Mouse (Mus musculus) G1E (cell line): Measurements from ENCODE around the gene Mip.

Source experiments
- CTCF ChIP-seq: IDR thresholded peaks from 2 replicates; pipeline ENCODE4 v1.5.1; 2012; ENCODE audit warnings: low read depth, low read length, inconsistent platforms, mixed read lengths
- GATA1 ChIP-seq: IDR thresholded peaks from 2 replicates; pipeline ENCODE4 v1.6.1; 2012; ENCODE audit warnings: borderline replicate concordance, low read length, inconsistent platforms, mixed read lengths
- TAL1 ChIP-seq: conservative IDR thresholded peaks from 2 replicates; pipeline ENCODE4 v1.6.1; 2012; ENCODE audit warnings: low read depth, low read length, inconsistent platforms, mixed read lengths

- no peak for TF ChIP-seq CTCF
- TF ChIP-seq TAL1, result no peak
- TF ChIP-seq GATA1, result no peak
Measured at GRCm38 (mm10) chr10:128243252-128243651, 17.6 kb downstream of the Mip start.
